Mouse (Mus musculus): ENCODE measurements around the gene Agpat3. TPM values are rescaled to one million over a fixed set of nuclear protein-coding genes. Genes with fewer than 3 reads are reported as not detected.
A peak's percentile ranks its signal among the peaks of the same experiment; 100 is the strongest.
"Not testable (repeated sequence)": the region's sequence is repeated elsewhere in the genome, so short reads cannot be mapped to it uniquely, and the experiment has no call there.

The Agpat3 gene
- total RNA-seq, 2 experiments from 2014 or later = 251 to 263 TPM

DNA sequence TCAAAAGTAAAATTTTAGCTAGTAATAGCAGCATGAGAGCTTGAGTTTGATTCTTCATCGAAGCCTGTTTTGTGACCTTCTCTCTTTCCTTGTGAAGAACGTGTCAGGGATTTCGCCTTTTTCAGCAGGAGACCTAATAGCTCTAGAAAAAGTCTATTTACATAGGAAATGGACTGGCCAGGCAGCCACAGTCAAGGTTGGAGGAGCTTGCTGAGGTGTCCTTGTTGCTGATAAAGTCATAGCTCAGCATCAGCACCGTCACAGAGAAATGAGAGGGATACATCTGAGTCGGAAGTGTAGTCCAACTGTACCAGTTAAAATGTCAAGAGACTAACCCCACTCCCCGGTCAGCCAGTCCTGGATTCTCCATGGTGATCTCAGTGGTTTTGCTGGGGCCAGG lies 13.3 kb upstream of the Agpat3 start:
- intact Hi-C loops (cut with DNase I) = no loop called here
- DNase-seq (ENCODE audit: extremely low spot score in 1 of 2, low spot score in 2 of 2) = no peak

DNA sequence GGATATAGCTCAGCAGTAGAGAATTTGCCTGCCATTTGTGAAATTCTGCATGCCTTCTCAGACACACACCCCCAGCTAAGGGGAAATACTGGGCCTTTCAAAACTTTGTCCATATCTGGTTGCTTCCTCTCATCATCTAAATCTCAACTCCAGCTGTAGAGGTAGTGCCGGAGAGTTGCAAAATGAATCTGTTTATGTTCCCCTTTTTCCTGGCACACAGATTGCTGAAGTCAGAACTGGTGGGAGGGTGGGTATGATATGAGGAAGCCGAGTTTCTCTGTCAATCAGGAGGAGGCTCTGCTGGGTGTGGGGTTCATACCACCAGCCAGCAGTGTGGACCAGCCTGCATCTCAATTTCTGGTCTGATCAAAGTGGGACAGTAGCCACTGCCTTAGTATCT lies 11.8 kb upstream of the Agpat3 start:
- DNase-seq (ENCODE audit: extremely low spot score in 1 of 2, low spot score in 2 of 2) = no peak
- intact Hi-C loops (cut with DNase I) = no loop called here

DNA sequence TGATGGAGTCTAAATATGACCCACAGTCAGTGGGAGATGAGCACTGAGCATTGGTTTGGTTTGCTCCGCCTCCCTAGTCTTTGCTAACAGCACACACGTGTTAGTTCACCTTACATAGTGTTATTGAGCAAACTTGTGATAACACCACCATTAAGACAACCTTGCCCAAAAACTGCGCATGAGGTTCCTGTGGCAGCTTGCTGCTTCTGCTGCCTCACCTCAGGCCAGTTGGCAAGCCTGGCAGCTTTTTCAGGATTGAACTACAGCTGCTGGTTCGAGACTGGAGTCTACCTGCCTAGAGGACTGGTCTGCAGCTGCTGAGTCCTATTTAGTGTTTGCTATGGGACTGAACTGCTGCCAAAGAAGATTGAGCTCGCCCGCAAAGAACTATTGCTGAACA lies 11.1 kb upstream of the Agpat3 start:
- intact Hi-C loops (cut with DNase I) = no loop called here
- no peak for DNase-seq (ENCODE audit: extremely low spot score in 1 of 2, low spot score in 2 of 2)

DNA sequence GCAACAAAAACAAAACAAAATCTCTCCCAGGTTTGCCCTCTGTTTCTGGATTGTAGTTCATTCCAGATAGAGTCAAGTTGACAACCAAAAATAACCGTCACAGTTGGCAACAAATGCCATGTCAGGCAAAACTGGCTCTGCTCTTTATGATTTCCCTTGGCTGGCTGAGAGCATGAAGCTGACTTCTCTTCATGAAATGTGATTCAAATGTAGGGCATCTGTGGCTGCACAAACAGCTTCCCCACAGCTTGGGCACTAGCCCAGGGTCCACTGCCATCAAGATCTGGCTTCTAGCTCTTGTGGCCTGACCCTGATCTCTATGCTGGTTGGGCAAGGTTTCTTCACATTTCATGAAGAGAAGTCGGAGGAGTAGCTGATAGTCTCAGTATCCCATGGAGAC lies 9.7 kb upstream of the Agpat3 start:
- no peak for DNase-seq (ENCODE audit: extremely low spot score in 1 of 2, low spot score in 2 of 2)
- intact Hi-C loops (cut with DNase I) = no loop called here

DNA sequence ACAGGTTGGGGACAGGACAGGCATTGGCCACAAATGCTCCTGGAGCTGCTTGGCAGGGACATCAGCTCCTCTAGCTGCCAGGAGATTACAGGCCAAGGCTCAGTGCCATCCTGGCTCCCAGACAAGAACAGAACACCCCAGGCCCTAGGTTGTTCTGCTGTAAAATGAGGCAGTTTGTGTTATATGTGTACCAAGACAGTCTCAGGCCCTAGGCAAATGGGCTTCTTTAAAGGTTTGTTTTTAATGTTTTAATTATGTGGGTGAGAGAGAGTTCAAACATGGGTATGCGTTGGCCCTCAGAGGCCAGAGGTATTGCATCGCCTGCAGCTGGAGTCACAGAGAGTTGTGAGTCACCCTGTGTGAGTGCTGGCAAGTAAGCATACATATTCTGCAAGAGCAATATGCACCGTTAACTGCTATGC lies 8.0 kb upstream of the Agpat3 start:
- intact Hi-C loops (cut with DNase I) = no loop called here
- DNase-seq (ENCODE audit: extremely low spot score in 1 of 2, low spot score in 2 of 2) = no peak

DNA sequence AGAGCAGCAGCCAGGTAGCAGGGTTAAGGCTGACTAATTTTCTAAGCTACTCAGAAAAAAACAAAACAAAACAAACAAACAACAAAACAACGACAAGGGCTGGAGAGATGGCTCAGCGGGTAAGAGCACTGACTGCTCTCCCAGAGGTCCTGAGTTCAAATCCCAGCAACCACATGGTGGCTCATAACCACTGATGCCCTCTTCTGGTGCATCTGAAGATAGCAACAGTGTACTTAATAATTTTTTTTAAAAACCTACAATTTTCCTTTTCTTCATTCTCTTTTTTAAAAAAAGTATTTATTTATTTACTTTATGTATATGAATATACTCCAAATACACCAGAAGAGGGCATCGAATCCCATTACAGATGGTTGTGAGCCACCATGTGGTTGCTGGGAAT lies 6.7 kb upstream of the Agpat3 start:
- DNase-seq (ENCODE audit: extremely low spot score in 1 of 2, low spot score in 2 of 2); intact Hi-C loops (cut with DNase I): not testable (repeated sequence)

- DNase-seq (ENCODE audit: extremely low spot score in 1 of 2, low spot score in 2 of 2) = no peak
- intact Hi-C loops (cut with DNase I) = no loop called here
Observed at GRCm38 (mm10) chr10:78358266-78358665, 6.0 kb upstream of the Agpat3 start.

- intact Hi-C loops (cut with DNase I) = no loop called here
- no peak for DNase-seq (ENCODE audit: extremely low spot score in 1 of 2, low spot score in 2 of 2)
Observed at GRCm38 (mm10) chr10:78357742-78358141, 5.5 kb upstream of the Agpat3 start.

GRCm38 (mm10) chr10:78355931-78356593 lies 3.8 kb upstream of the Agpat3 start:
- intact Hi-C loops (cut with DNase I) = no loop called here
- no peak for DNase-seq (ENCODE audit: extremely low spot score in 1 of 2, low spot score in 2 of 2)

GRCm38 (mm10) chr10:78353196-78353595 lies 907 bp upstream of the Agpat3 start:
- intact Hi-C loops (cut with DNase I) = loop anchor here (5.0 kb wide), 2 partner anchors 39 to 71 kb away; no protein-coding TSS in a partner anchor
- DNase-seq (ENCODE audit: extremely low spot score in 1 of 2, low spot score in 2 of 2) = no peak

DNA sequence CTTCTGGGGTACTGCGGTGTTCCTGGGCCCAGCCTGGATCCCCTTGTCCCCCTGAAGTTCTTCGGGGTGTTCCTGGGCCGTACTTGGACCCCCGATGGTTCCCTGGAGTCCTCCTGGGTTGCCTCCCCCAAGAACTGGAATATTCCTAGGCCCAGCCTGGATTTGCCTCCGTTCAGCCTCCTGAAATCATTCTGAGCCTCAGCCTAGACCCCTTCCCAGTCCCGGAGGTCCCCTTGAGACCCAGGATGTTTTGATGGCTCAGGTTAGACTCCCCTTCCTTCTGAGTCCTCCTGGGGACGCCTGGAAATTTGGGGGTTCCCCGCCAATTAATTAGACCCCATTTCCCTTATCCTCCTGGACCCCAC lies 359 bp upstream of the Agpat3 start:
- intact Hi-C loops (cut with DNase I) = loop anchor here (5.0 kb wide), 2 partner anchors 40 to 70 kb away; no protein-coding TSS in a partner anchor
- DNase-seq (ENCODE audit: extremely low spot score in 1 of 2, low spot score in 2 of 2) = no peak

- intact Hi-C loops (cut with DNase I) = loop anchor here (5.0 kb wide), 2 partner anchors 41 to 69 kb away; no protein-coding TSS in a partner anchor
- no peak for DNase-seq (ENCODE audit: extremely low spot score in 1 of 2, low spot score in 2 of 2)
Observed at GRCm38 (mm10) chr10:78351564-78351886, 764 bp downstream of the Agpat3 start.

DNA sequence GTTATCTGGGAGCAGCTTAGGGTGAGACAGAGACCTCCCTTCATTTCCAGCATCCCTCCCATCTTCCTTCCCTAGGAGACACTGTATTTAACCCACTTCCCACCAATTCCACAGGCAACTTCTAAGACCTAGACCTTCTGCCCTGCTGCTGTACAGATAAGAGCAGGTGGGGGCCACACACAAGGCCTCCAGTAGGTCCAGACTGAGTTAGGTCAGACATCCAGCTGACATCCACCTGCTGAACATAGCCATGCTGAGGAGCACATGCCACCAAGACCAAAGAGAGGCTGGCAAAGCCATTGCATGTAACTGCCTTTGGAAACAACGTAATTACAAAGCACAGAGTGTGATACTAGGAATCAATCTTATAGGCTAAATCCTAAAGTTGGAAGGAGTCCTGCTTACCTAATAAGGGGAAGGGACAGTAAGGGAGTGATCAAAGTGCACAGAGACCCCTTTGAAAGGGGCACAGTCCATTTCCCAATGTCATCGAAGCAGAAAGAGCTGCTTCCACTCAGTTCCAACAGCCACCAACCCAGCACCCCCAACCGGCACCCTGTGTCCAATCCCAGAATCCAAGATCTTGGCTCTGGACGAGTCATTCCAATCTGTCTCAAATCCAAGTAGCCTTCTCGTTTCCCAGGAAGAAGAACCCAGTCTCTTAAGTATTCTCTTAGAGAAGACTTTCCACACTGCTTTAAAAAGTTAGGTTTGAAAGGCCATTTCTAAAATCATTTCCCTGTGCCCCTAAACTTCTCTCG lies 1.3 kb downstream of the Agpat3 start:
- no peak for DNase-seq (ENCODE audit: extremely low spot score in 1 of 2, low spot score in 2 of 2)
- intact Hi-C loops (cut with DNase I) = loop anchor here (5.0 kb wide), 2 partner anchors 41 to 69 kb away; no protein-coding TSS in a partner anchor

- intact Hi-C loops (cut with DNase I) = loop anchor here (5.0 kb wide), 2 partner anchors 43 to 67 kb away; no protein-coding TSS in a partner anchor
Observed at GRCm38 (mm10) chr10:78349464-78350165, 2.7 kb downstream of the Agpat3 start.

GRCm38 (mm10) chr10:78348211-78348610 lies 4.1 kb downstream of the Agpat3 start:
- intact Hi-C loops (cut with DNase I) = no loop called here
- DNase-seq (ENCODE audit: extremely low spot score in 1 of 2, low spot score in 2 of 2) = no peak

More at GRCm38 (mm10) chr10:78349464-78350165, 2.7 kb downstream of the Agpat3 start:
- no peak for DNase-seq (ENCODE audit: extremely low spot score in 1 of 2, low spot score in 2 of 2)

DNA sequence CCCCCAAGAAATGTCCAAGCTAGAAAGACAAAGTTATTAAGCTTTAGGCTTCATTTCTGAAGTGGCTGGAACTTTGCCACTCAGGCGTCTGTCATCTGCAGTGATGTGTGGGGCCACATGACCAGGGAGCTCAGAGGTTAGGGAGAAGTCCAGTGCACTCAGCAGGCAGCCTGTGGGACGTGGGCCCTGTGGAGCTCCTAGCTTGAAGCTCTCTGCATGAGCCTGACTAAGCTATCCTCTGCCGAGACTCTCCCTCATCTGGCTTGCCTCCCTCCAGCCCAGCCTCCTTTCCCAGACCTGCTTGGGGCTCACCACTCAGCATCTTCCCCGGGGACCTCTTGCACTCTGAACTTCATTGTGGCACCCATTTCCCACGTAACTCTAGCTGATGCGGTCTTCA lies 4.8 kb downstream of the Agpat3 start:
- intact Hi-C loops (cut with DNase I) = no loop called here
- no peak for DNase-seq (ENCODE audit: extremely low spot score in 1 of 2, low spot score in 2 of 2)

DNA sequence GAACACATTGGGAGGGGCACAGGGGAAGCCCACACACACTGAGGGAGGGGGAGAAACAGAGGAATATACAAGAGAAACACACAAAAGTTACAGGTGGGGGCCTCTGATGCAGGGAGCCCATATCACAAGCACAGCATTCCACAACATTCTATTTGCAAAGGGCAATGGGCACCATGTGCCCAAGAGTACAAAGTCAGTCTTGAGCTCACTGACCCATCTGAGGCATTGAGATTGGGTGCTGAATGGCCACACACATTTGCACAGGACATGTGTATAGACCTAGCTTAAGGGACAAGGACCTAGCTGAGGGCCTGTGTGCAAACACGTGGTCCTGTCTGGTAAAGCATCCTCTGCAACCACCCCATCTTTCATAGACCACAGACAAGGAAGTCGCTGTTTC lies 6.8 kb downstream of the Agpat3 start:
- no peak for DNase-seq (ENCODE audit: extremely low spot score in 1 of 2, low spot score in 2 of 2)
- intact Hi-C loops (cut with DNase I) = no loop called here

GRCm38 (mm10) chr10:78342091-78342490 lies 10.2 kb downstream of the Agpat3 start:
- no peak for DNase-seq (ENCODE audit: extremely low spot score in 1 of 2, low spot score in 2 of 2)
- intact Hi-C loops (cut with DNase I) = no loop called here

- DNase-seq (ENCODE audit: extremely low spot score in 1 of 2, low spot score in 2 of 2) = peak in 1 of 2 experiments; percentile 54
- intact Hi-C loops (cut with DNase I) = no loop called here
Observed at GRCm38 (mm10) chr10:78338180-78338579, 14.1 kb downstream of the Agpat3 start.
